Mouse (Mus musculus): ENCODE measurements at regions not wholly inside any gene's neighbourhood (a gene's known extent, or its start where the extent isn't known, plus 50 kb on each side); places are given as distances from the start of the nearest gene placed in this dataset.

DNA sequence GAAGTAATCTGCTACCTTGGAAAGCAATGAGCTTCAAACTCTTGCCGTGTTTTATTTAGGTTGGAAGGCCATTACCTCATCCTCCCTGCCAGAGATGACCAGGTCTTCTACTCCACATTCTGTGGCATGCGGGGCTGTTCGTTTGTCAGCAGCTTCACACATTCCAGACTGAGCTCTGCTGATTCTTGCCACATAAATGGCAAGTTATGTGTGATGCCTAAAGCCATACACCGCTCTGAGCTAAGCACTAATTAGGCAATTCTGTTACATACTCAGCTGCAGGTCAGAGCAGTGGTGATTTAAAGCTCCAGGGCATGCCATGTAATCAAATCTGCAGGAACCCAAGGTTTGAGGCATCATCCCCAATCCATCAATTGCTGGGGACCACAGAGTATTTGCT, 106.8 kb upstream of the Mad2l1 start:
- TF ChIP-seq POLR2A (IDR thresholded peaks at IDR 0.05; ENCODE audit: control insufficient read depth, extremely low read depth, insufficient read depth, low read length, poor library complexity), result no peak
- no peak for TF ChIP-seq CTCF (IDR thresholded peaks at IDR 0.05; ENCODE audit: borderline replicate concordance, control insufficient read depth, extremely low read depth, insufficient read depth, low read length, poor library complexity)

Measured in thymus, adult 2 months (tissue).